Mouse (Mus musculus): ENCODE measurements around the gene Zmym4.
A peak's percentile ranks its signal among the peaks of the same experiment; 100 is the strongest.

Gene Zmym4

DNA sequence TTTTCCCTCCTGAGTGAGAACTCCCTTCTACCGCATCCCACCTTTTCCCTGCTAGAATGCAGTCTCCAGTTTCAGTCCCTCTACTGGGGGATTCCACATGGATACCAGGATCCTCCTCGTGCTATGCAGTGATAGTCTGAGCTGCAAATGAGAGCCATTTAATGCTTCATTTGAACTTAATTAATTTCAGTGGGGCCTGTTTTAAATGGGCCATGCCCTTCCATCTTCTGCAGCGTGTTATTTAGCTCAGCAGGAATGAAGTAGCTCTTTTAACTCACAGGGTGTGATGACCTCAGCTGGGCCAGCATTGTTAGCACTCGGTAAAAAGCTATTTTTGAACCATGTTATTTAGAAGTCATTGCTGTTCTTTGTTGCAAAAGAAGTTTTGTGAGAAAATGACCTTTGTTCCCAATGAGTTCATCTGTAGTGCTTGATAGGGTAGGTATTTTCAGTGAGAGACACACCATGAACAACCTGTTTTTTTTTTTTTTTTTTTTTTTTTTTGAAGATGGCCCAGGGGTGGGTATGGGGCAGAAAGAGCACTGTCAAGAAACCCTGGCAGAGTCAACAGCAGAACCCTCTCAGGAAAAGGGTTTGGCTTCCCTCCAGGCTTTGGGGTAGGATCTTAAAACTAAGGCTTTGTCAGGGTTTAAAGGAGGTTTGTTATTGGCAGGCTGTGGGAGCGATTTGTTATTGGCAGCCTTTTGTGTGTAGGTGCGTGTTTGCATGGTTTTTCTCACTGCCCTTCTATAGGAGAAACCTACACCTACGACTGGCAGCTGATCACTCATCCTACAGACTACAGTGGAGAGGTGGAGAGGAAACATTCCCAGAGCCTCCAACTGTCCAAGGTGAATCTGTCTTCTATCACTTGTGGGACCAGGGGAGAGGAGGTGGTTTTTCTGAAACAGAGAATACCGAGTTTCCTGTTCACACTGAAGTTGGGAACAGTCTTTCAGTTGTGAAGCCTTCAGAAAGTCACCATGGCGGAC, 144.7 kb downstream of the Zmym4 start:
- peak; percentile 24 to 49 for DNase-seq (ENCODE audit: low spot score in 2 of 2)

- DNase-seq (ENCODE audit: low spot score in 2 of 2), result no peak
Measured at GRCm38 (mm10) chr4:126814854-126815253, 153.1 kb downstream of the Zmym4 start.

DNA sequence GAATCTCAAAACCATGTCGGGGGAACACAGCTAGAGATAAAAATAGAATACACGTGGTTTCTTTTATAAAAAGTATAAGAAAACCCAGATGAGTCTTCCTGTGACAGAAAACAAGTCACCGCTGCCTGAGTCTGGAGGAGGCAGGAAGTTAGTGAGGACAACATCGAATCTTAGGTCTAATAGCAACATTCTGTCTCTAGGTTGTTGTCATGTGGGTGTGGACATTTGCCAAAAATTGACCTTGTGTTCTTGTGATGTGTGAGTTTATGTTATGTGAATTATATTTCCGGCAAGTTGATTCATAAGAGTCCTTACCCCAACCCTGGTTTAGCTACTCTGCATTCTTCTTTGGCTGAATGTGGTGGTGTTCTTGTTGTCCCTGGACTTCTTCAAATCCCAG, 154.7 kb downstream of the Zmym4 start:
- no peak for DNase-seq (ENCODE audit: low spot score in 2 of 2)
